Mouse (Mus musculus) CD4-positive, CD25-positive, alpha-beta regulatory T cell, adult 2 months (primary cell): ENCODE measurements at regions not wholly inside any gene's neighbourhood (a gene's known extent, or its start where the extent isn't known, plus 50 kb on each side); places are given as distances from the start of the nearest gene placed in this dataset.
"Not testable (repeated sequence)": the region's sequence is repeated elsewhere in the genome, so short reads cannot be mapped to it uniquely, and the experiment has no call there.

ENCODE experiments used
- DNase-seq: peaks from one replicate; pipeline ENCODE4 v3.0.0-alpha.2; 2012; ENCODE audit warnings: low read depth, low spot score

DNA sequence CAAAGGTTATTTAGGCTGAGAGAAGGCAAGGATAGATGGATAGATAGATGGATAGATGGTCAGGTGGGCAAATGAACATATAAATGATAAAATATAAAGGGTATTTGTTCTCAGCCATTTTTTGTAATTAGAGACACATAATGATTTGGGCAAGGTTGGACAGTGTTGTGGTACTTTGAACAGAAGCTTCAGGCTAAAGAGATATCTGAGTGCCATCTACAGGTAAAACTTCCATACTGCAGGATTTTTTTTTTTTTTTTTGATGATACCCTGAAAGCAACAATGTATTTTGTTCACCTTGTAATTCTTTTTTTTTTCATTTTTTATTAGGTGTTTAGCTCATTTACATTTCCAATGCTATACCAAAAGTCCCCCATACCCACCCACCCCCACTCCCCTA, 110.1 kb upstream of the Trabd2b start:
- DNase-seq = no peak

DNA sequence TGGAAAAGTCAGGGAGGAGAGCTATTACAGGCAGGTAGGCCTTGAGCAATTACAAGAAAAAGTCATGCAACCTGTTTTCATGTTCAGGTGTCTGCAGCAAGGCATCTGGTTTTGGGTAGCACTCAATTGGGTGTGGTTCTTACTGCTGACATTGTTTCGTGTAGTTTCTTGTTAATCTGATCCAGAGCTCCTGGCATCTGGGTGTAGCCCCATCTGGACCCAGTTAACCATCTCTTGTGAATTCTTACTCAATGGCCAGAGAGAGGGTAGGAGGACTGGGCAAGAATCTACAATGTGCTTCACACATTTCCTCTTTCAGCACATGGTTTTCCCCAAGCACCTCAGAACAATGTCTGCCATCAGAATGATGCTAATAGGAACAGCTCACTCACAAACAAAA, 108.0 kb upstream of the Trabd2b start:
- not testable (repeated sequence) for DNase-seq

DNA sequence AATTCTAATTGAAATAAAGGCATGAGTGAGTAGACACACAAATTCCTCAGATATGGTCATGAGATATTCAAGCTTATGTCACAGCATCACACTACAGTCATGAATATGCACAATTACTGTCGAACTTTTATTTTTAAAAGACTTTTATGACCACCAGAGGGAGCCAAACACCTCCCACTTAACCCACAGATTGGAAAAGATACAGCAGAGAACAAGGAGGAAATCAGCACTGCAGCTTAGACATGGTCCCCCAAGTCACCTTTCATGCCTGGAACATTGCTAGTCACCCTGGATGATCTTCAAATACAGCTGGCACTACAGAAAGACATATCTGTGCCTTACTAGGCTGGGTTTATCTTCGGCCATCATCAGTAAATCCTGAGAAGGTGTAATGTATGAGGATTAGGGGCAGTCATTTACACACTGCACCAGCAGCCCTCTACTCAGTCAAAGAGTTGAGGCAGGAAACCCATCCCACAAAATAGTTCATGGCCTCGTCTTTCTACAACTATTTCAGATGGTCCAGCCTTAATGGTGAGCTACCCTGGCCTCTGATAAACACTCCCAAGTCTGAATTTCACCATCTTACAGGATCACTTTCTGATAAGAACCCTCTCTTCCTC, 106.0 kb upstream of the Trabd2b start:
- no peak for DNase-seq

GRCm38 (mm10) chr4:114304654-114305053, 101.9 kb upstream of the Trabd2b start:
- no peak for DNase-seq

DNA sequence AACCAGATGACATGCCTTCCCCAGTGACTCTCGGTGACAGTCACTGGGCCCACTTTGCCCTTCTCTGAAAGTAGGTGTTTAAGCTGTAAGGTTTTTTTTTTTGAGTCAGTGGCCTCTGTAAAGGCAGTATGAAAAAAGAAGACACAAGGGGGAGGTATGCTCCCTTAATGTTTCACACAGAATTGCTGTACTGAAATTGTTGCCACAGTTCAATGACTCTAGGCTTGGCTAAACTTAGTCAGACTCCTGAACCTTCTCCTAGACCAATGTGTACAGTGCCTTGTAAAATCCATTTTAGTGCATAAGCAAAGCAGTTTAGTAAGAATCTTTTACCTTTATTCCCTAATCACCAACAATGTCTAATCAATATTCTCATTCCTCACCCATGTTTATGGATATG, 99.0 kb upstream of the Trabd2b start:
- no peak for DNase-seq

DNA sequence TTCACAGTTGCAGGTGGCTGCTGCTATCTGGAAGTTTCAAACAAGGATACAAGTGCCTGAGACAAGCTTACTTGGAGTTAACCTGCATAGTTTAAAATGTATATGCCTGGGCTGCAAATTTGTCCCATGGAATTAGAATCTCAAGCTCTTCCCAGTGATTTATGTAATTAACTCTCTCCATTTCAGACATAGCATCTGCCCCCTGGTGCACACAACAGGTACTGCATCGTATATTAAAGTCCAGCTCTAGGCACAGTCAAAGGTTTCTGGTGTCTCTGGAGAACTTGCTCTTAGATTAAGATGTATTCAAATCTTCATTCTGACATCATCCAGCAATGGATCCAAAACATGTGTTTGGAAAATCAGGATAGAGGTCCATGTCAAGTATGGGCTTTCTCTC, 98.0 kb upstream of the Trabd2b start:
- peak; percentile 19 for DNase-seq

DNA sequence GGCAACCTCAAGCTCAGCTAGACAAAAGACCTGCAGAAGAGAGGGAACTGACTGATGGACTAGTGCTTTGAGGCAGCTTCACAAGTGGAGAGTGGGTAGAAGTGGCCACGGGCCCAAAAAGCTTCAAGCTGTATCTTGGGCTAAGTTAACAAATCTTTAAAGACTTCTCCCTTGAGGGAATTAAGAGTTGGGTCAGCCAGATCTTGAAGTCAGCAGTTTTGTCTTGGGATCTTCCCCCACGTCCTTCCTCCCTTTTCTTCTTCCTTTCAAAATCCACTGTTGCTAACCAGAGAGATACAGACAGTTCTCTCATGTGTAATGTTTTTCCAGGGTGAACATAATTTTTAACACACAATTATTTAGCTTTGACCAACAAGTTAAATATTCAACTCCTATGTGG, 91.5 kb upstream of the Trabd2b start:
- DNase-seq = no peak

- no peak for DNase-seq
These were observed 91.0 kb upstream of the Trabd2b start for GRCm38 (mm10) chr4:114315556-114315955.

GRCm38 (mm10) chr4:114317076-114317475, 89.4 kb upstream of the Trabd2b start:
- DNase-seq = no peak

GRCm38 (mm10) chr4:114320076-114320475, 86.4 kb upstream of the Trabd2b start:
- no peak for DNase-seq

- DNase-seq = no peak
These were observed 84.8 kb upstream of the Trabd2b start for GRCm38 (mm10) chr4:114321516-114322339.

- no peak for DNase-seq
These were observed 76.5 kb upstream of the Trabd2b start for GRCm38 (mm10) chr4:114329978-114330377.

GRCm38 (mm10) chr4:114331161-114331560, 75.4 kb upstream of the Trabd2b start:
- DNase-seq = no peak

DNA sequence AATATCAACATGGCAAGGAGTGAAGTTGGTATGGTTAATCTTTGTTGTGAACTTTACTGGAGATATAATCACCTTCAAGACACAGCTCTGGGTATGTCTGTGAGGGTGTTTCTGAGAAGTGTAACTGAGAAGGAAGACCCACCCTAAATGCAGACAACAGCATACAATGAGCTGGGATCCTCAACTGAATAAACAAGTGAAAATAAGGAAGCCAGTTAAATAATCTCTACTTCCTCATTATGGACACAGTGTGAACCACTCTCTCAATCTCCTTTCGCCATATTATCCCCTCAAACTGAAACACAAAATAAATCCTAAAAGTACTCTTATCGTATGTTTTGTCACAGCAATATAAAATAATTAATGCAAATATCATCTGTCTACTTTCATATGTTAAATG, 71.7 kb upstream of the Trabd2b start:
- DNase-seq = no peak

DNA sequence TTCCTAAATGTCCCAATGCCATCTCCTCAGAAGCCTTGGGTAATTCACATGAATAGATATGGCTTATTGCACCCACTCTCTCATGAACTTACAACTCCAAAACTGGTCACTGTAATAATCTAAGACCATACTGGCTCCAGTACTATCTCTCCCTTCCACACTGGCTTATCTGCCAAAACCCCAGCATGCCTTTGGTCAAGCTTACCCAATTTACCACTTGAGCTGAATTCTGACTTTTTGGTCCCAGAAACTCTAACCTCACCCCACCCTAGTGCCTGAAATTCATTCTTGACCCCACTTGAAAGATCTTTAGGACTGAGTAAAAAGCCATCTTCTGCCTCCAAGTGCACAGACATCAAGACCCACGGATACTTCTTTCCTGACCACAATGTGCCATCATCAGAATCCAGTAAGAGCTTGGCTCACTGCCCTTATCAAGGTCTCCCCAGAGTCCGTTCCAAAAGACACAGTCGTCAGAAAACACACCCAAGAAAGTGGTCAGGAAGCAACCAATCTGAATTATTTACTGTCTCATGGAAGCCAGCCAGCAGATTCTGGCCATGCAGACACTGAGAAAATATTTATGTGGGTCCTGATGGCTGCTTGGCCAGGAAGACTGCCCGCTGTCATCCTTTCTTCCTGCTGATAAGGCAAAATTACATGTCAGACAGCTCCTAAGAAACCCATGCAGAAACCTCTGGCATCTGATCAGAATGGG, 70.3 kb upstream of the Trabd2b start:
- DNase-seq = no peak

- DNase-seq = no peak
These were observed 69.8 kb upstream of the Trabd2b start for GRCm38 (mm10) chr4:114336747-114337090.

GRCm38 (mm10) chr4:114339793-114340192, 66.7 kb upstream of the Trabd2b start:
- DNase-seq = no peak

GRCm38 (mm10) chr4:114345154-114345553, 61.4 kb upstream of the Trabd2b start:
- no peak for DNase-seq

DNA sequence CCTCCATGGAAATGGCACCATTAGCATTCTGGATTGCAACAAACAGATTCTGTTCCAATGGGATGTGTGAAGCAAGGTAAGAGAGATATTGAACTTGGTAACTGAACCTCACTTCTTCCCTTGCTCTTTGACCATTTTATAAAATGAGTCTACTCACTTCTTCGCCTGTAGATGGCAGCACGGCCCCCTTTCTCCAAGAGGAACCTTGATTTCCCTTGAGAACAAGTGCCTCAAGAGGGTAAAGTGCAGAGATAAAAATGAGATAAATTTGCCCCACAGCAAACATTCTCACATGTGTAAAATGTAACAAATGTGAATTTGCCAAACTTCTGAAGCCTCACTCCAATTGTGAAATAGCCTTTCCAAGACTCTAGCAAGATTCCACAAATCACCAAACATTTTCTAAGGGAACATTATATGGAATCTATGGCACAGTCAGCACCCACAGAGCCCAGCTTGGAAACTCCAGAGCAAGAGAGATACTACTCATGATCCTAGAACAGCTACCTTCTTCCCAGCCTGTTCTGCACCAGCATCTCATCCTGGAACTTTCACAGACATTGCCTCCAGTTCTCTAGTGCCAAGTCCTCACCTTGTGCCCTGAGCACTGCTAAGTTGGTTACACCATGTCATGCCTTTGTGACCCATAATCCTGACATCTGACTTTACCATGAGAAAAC, 60.3 kb upstream of the Trabd2b start:
- peak; percentile 7 for DNase-seq

- no peak for DNase-seq
These were observed 59.6 kb upstream of the Trabd2b start for GRCm38 (mm10) chr4:114346884-114347283.

DNA sequence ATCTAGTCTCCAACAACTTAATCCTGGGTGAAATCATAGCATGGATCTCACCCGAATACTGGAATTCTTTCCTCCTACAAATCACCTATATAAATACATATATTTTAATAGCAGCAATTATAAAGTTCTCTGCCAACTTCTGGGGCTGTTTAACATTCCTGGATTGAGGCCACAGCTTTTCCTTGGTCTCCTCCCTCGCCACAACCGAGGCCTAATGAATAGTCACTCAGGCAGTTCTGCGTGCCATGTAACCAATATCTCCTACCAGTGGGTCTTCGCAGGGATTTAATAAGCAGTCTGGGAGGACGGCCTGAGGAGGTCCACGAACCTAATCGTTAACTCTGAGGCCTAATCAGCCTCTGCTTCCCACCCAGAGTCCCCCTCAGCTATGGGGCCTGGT, 56.9 kb upstream of the Trabd2b start:
- no peak for DNase-seq

- no peak for DNase-seq
These were observed 55.2 kb upstream of the Trabd2b start for GRCm38 (mm10) chr4:114351282-114351681.
